Mouse (Mus musculus) olfactory bulb, adult 2 months (tissue): Measurements from ENCODE around the gene Ssbp4.

Experiments used
- CTCF ChIP-seq: fragments of 200-500 bp; IDR thresholded peaks from 2 replicates; pipeline ENCODE4 v1.5.1; 2012; ENCODE audit warnings: low read depth, mild to moderate bottlenecking, low read length, moderate library complexity; ENCODE audit not compliant: insufficient read depth
- POLR2A ChIP-seq: fragments of 200-500 bp; IDR thresholded peaks from 2 replicates; pipeline ENCODE4 v1.6.1; 2012; ENCODE audit warnings: mild to moderate bottlenecking, low read depth, low read length, moderate library complexity; ENCODE audit not compliant: insufficient read depth

DNA sequence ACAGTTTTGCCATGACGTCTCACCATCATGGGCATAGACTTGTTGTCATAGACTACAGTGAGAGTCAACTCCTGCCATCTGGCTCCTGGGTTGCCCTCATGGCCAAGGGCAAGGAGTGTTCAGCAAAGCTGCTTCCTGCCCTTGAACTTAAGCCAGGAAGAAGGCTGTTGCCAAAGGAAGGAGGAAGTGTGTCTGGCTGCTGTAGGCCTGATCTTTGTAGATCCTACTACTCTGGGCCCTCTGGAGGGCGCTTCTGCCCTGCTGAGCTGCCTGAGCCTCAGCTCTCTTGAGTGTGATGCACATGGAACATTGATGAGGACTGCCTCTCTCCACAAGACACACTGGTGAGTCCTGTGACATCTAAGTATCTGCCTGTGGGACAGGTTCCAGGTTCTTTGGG, 48.6 kb downstream of the Ssbp4 start:
- TF ChIP-seq POLR2A: no peak
- TF ChIP-seq CTCF: no peak
